Mouse (Mus musculus) forebrain, embryonic 11.5 days (tissue): ENCODE results near the gene Gnptab. TPM values are rescaled to one million over a fixed set of nuclear protein-coding genes. Genes with fewer than 3 reads are reported as not detected.
"Not testable (repeated sequence)": the region's sequence is repeated elsewhere in the genome, so short reads cannot be mapped to it uniquely, and the experiment has no call there.

Source experiments
- ATAC-seq: fragments of 200-750 bp; cut with Nextera tagmentation; replicated peaks from 2 replicates; pipeline ENCODE4 v1.8.0; 2017; ENCODE audit warnings: moderate TSS enrichment; ENCODE audit not compliant: low FRiP score
- DNase-seq: peaks from one replicate; pipeline ENCODE4 v3.0.0-alpha.2; 2017; ENCODE audit warnings: low spot score
- H3K27ac ChIP-seq: fragments of 300-500 bp; sonication (generic); 2 replicates; pipeline ENCODE4 v1.5.1; 2014; ENCODE audit warnings: low read depth, low read length
- H3K27me3 ChIP-seq: fragments of 300-500 bp; sonication (generic); 2 replicates; pipeline ENCODE4 v1.6.1; 2014; ENCODE audit warnings: mild to moderate bottlenecking, low read length, mixed read lengths; ENCODE audit not compliant: control insufficient read depth, insufficient read depth
- H3K36me3 ChIP-seq: fragments of 300-500 bp; sonication (generic); 2 replicates; pipeline ENCODE4 v1.6.1; 2014; ENCODE audit warnings: mild to moderate bottlenecking, low read length, moderate library complexity, mixed read lengths; ENCODE audit not compliant: control insufficient read depth, insufficient read depth
- H3K4me1 ChIP-seq: fragments of 300-500 bp; sonication (generic); replicated peaks from 2 replicates; pipeline ENCODE4 v1.6.1; 2014; ENCODE audit warnings: low read length, mixed read lengths; ENCODE audit not compliant: control insufficient read depth, insufficient read depth
- H3K4me2 ChIP-seq: fragments of 300-500 bp; sonication (generic); 2 replicates; pipeline ENCODE4 v1.6.1; 2014; ENCODE audit warnings: low read depth, mild to moderate bottlenecking, low read length, moderate library complexity, mixed read lengths; ENCODE audit not compliant: severe bottlenecking
- H3K4me3 ChIP-seq: fragments of 300-500 bp; sonication (generic); 2 replicates; pipeline ENCODE4 v1.5.1; 2014; ENCODE audit warnings: low read depth, low read length
- H3K9ac ChIP-seq: fragments of 300-500 bp; sonication (generic); 2 replicates; pipeline ENCODE4 v1.6.1; 2014; ENCODE audit warnings: low read length
- H3K9me3 ChIP-seq: fragments of 300-500 bp; sonication (generic); 2 replicates; pipeline ENCODE4 v1.6.1; 2016; ENCODE audit warnings: low read length, mixed read lengths; ENCODE audit not compliant: control insufficient read depth
- WGBS: fragments of 180-500 bp; shearing (Covaris S2); extraction: QIAGEN DNeasy Blood & Tissue Kit; methylation state at CpG from one replicate; pipeline ENCODE4 v1.1.7; 2014; 5-methylcytosine and 5-hydroxymethylcytosine counted together
- polyA plus RNA-seq: library from polyadenylated mRNA; unstranded; fragments of >200 nt; fragmentation: Nextera tagmentation; extraction: Ambion mirVana; gene quantifications from 2 replicates; pipeline ENCODE4 v1.2.1, GENCODE M21; 2014

Gene Gnptab
- polyA plus RNA-seq, 1 experiment from 2014 or later = 12.8 TPM

DNA sequence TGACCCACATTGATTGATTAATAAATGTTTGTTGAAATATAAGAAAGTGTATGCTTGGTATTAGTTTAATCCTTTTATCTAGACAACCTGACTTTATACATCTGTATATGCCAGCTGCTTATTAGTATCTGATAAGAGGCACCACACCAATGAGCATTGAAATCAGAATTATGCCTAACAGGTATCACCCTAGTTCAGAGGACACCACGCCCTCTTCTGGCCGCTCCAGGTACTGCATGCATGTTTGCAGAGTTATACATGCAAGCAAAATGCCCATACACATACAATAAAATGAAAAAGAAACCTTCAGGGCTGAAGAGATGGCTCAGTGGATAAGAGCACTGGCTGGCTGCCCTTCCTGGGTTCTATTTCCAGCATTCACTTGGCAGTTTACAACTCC, 7.1 kb upstream of the Gnptab start:
- no peak overlapping the region for H3K27ac ChIP-seq
- no peaks in the 10 kb centered on the region for H3K36me3 ChIP-seq
- no peaks in the 10 kb centered on the region for H3K9me3 ChIP-seq
- no peak overlapping the region for H3K9ac ChIP-seq
- DNase-seq (no peak), ATAC-seq (no peak)
- no peaks in the 10 kb centered on the region for H3K27me3 ChIP-seq
- no peak overlapping the region for H3K4me2 ChIP-seq
- H3K4me1 ChIP-seq = no peaks in the 10 kb centered on the region
- WGBS = 9% methylated on average over 2 of the region's 2 CpGs
- H3K4me3 ChIP-seq = no peak overlapping the region

DNA sequence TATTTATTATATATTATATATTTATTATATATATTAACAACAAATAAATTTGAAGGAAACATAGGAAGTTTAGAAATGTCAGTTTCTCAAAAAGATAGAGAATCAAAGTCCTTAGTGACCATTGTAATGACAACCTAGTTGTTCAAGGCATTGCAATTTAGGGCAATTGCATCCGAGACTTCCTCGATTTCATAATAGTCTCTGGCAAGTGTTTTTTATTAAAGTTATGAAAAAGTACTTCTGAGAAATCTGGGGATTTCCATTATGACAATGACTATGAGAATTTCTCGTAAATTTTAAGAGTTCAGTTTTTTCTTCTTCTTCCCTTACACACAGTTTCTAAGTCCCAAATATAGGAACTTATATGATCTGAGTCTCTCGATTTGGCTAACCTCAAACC, 6.5 kb upstream of the Gnptab start:
- Histone ChIP-seq H3K4me1 (no peaks in the 10 kb centered on the region), H3K36me3 (no peaks in the 10 kb centered on the region), H3K4me2 (no peak overlapping the region), H3K9me3 (no peaks in the 10 kb centered on the region), H3K27ac (no peak overlapping the region), H3K9ac (no peak overlapping the region), H3K4me3 (no peak overlapping the region), H3K27me3 (no peaks in the 10 kb centered on the region)
- DNase-seq (no peak), ATAC-seq (no peak)
- 88% methylated on average over 4 of the region's 4 CpGs for WGBS

DNA sequence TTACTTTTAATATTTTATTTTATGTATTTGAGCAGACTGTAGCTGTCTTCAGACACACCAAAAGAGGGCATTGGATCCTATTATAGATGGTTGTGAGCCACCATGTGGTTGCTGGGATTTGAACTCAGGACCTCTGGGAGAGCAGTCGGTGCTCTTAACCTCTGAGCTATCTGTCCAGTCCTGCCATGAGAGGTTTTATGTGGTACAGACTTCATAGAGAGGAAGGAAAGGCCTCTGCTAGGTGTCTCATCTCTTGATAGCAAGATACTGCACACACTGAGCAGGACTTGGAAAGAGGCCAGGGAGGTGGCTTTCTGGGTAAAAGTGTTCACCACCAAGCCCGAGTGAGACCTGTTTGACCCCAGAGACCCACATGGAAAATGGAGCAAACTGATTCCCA, 6.0 kb upstream of the Gnptab start:
- not testable (repeated sequence) for DNase-seq, H3K27ac ChIP-seq, H3K27me3 ChIP-seq, H3K9ac ChIP-seq, H3K36me3 ChIP-seq, H3K4me2 ChIP-seq, H3K4me3 ChIP-seq, H3K4me1 ChIP-seq, ATAC-seq, H3K9me3 ChIP-seq
- 85% methylated on average over 2 of the region's 2 CpGs for WGBS

GRCm38 (mm10) chr10:88374984-88375383, 3.9 kb upstream of the Gnptab start:
- Histone ChIP-seq H3K4me2 (no peak overlapping the region), H3K4me1 (no peaks in the 10 kb centered on the region), H3K27ac (no peak overlapping the region), H3K9ac (no peak overlapping the region), H3K36me3 (no peaks in the 10 kb centered on the region), H3K27me3 (no peaks in the 10 kb centered on the region), H3K4me3 (no peak overlapping the region), H3K9me3 (no peaks in the 10 kb centered on the region)
- no peak for DNase-seq
- WGBS = 35% methylated on average over 10 of the region's 10 CpGs
- no peak for ATAC-seq

- ATAC-seq (no peak), DNase-seq (peak; percentile 90)
- Histone ChIP-seq H3K4me1 (no peaks in the 10 kb centered on the region), H3K27me3 (no peaks in the 10 kb centered on the region), H3K9ac (no peak overlapping the region), H3K4me3 (no peak overlapping the region), H3K9me3 (no peaks in the 10 kb centered on the region), H3K27ac (no peak overlapping the region), H3K4me2 (no peak overlapping the region), H3K36me3 (no peaks in the 10 kb centered on the region)
- 12% methylated on average over 11 of the region's 11 CpGs for WGBS
These were observed 2.2 kb upstream of the Gnptab start for GRCm38 (mm10) chr10:88376770-88377169.

GRCm38 (mm10) chr10:88377666-88378065, 1.3 kb upstream of the Gnptab start:
- H3K4me1 ChIP-seq = no peaks in the 10 kb centered on the region
- H3K4me2 ChIP-seq = no peak overlapping the region
- H3K27me3 ChIP-seq = no peaks in the 10 kb centered on the region
- no peak overlapping the region for H3K27ac ChIP-seq
- H3K9ac ChIP-seq = no peak overlapping the region
- no peaks in the 10 kb centered on the region for H3K9me3 ChIP-seq
- no peaks in the 10 kb centered on the region for H3K36me3 ChIP-seq
- no peak for ATAC-seq
- H3K4me3 ChIP-seq = no peak overlapping the region
- no peak for DNase-seq
- WGBS = 79% methylated on average over 4 of the region's 4 CpGs

GRCm38 (mm10) chr10:88380002-88380401, 1.1 kb downstream of the Gnptab start:
- 1% methylated on average over 11 of the region's 11 CpGs for WGBS
- Histone ChIP-seq H3K27me3 (no peaks in the 10 kb centered on the region), H3K9ac (peak overlapping the region; percentile 62; the same call in 1 of the 2 replicates), H3K9me3 (no peaks in the 10 kb centered on the region), H3K4me1 (no peaks in the 10 kb centered on the region), H3K4me2 (peak overlapping the region; percentile 94), H3K27ac (no peak overlapping the region), H3K36me3 (no peaks in the 10 kb centered on the region), H3K4me3 (peak overlapping the region; percentile 58)
- DNase-seq (peak; percentile 60), ATAC-seq (peak; percentile 34; the same call in 1 of the 2 replicates)

- no peaks in the 10 kb centered on the region for H3K27me3 ChIP-seq
- peak overlapping the region; percentile 94 for H3K4me2 ChIP-seq
- no peak overlapping the region for H3K27ac ChIP-seq
- H3K36me3 ChIP-seq = no peaks in the 10 kb centered on the region
- DNase-seq (no peak), ATAC-seq (no peak)
- no peak overlapping the region for H3K9ac ChIP-seq
- H3K4me1 ChIP-seq = no peaks in the 10 kb centered on the region
- no peaks in the 10 kb centered on the region for H3K9me3 ChIP-seq
- WGBS = 55% methylated on average over 14 of the region's 14 CpGs
- H3K4me3 ChIP-seq = peak overlapping the region; percentile 58
These were observed 1.6 kb downstream of the Gnptab start for GRCm38 (mm10) chr10:88380430-88381060.

GRCm38 (mm10) chr10:88381286-88381685, 2.4 kb downstream of the Gnptab start:
- no peak overlapping the region for H3K27ac ChIP-seq
- DNase-seq (no peak), ATAC-seq (no peak)
- no peak overlapping the region for H3K4me3 ChIP-seq
- no peaks in the 10 kb centered on the region for H3K9me3 ChIP-seq
- H3K4me1 ChIP-seq = no peaks in the 10 kb centered on the region
- no peak overlapping the region for H3K9ac ChIP-seq
- no peaks in the 10 kb centered on the region for H3K27me3 ChIP-seq
- no peaks in the 10 kb centered on the region for H3K36me3 ChIP-seq
- 83% methylated on average over 4 of the region's 4 CpGs for WGBS
- no peak overlapping the region for H3K4me2 ChIP-seq
